Mouse (Mus musculus): ENCODE measurements around the gene Cfap74. TPM values are rescaled to one million over a fixed set of nuclear protein-coding genes. Genes with fewer than 3 reads are reported as not detected.
"Not testable (repeated sequence)": the region's sequence is repeated elsewhere in the genome, so short reads cannot be mapped to it uniquely, and the experiment has no call there.

The Cfap74 gene
- polyA plus RNA-seq, 1 experiment from 2014 or later = 1.8 TPM

GRCm38 (mm10) chr4:155471406-155471805 is 62.4 kb downstream of the Cfap74 start:
- WGBS = 86% methylated on average over 7 of the region's 7 CpGs
- no peak for ATAC-seq (ENCODE audit: borderline replicate concordance, extremely low read depth, low FRiP score, low TSS enrichment)
- H3K27ac ChIP-seq = no peak overlapping the region
- H3K4me1 ChIP-seq = peaks cover 8% of the 10 kb centered on the region; the same call in 1 of the 2 replicates
- no peak overlapping the region for H3K4me3 ChIP-seq
- no peaks in the 10 kb centered on the region for H3K9me3 ChIP-seq
- no peaks in the 10 kb centered on the region for H3K27me3 ChIP-seq
- no peak overlapping the region for H3K4me2 ChIP-seq
- no peaks in the 10 kb centered on the region for H3K36me3 ChIP-seq
- H3K9ac ChIP-seq = no peak overlapping the region

- Histone ChIP-seq H3K27me3 (no peaks in the 10 kb centered on the region), H3K9ac (no peak overlapping the region), H3K4me1 (peaks cover 8% of the 10 kb centered on the region; the same call in 1 of the 2 replicates), H3K4me3 (no peak overlapping the region), H3K27ac (no peak overlapping the region), H3K4me2 (no peak overlapping the region), H3K36me3 (no peaks in the 10 kb centered on the region), H3K9me3 (no peaks in the 10 kb centered on the region)
- ATAC-seq (ENCODE audit: borderline replicate concordance, extremely low read depth, low FRiP score, low TSS enrichment) = no peak
- WGBS = 64% methylated on average over 3 of the region's 3 CpGs
Observed at GRCm38 (mm10) chr4:155472716-155473290, 63.8 kb downstream of the Cfap74 start.

- H3K9ac ChIP-seq = no peak overlapping the region
- WGBS = 41% methylated on average over 5 of the region's 5 CpGs
- no peak overlapping the region for H3K27ac ChIP-seq
- H3K9me3 ChIP-seq = no peaks in the 10 kb centered on the region
- H3K36me3 ChIP-seq = no peaks in the 10 kb centered on the region
- no peak overlapping the region for H3K4me3 ChIP-seq
- H3K27me3 ChIP-seq = no peaks in the 10 kb centered on the region
- no peak for ATAC-seq (ENCODE audit: borderline replicate concordance, extremely low read depth, low FRiP score, low TSS enrichment)
- H3K4me2 ChIP-seq = no peak overlapping the region
- peaks cover 8% of the 10 kb centered on the region; the same call in 1 of the 2 replicates for H3K4me1 ChIP-seq
Observed at GRCm38 (mm10) chr4:155473319-155473718, 64.3 kb downstream of the Cfap74 start.

GRCm38 (mm10) chr4:155473796-155474195 is 64.8 kb downstream of the Cfap74 start:
- H3K27ac ChIP-seq; H3K36me3 ChIP-seq; H3K27me3 ChIP-seq; H3K4me1 ChIP-seq; H3K9me3 ChIP-seq; H3K9ac ChIP-seq; H3K4me2 ChIP-seq; ATAC-seq (ENCODE audit: borderline replicate concordance, extremely low read depth, low FRiP score, low TSS enrichment); H3K4me3 ChIP-seq: not testable (repeated sequence)
- WGBS = 66% methylated on average over 2 of the region's 2 CpGs

- Histone ChIP-seq H3K36me3 (no peaks in the 10 kb centered on the region), H3K4me2 (peak overlapping the region; percentile 57), H3K27ac (peak overlapping the region; percentile 53; the same call in 1 of the 2 replicates), H3K4me1 (peaks cover 9% of the 10 kb centered on the region), H3K9ac (no peak overlapping the region; the same call in 1 of the 2 replicates), H3K27me3 (no peaks in the 10 kb centered on the region), H3K4me3 (peak overlapping the region; percentile 30), H3K9me3 (no peaks in the 10 kb centered on the region)
- WGBS = 19% methylated on average over 28 of the region's 28 CpGs
- peak; percentile 70 for ATAC-seq (ENCODE audit: borderline replicate concordance, extremely low read depth, low FRiP score, low TSS enrichment)
Observed at GRCm38 (mm10) chr4:155481381-155482124, 72.6 kb downstream of the Cfap74 start.

GRCm38 (mm10) chr4:155482125-155482480 is 73.1 kb downstream of the Cfap74 start:
- 0 out of 2 replicates have a peak overlapping the region, but pooled peaks have one; percentile 30 for H3K4me3 ChIP-seq
- WGBS = 91% methylated on average over 6 of the region's 6 CpGs
- H3K4me1 ChIP-seq = peaks cover 13% of the 10 kb centered on the region
- H3K36me3 ChIP-seq = no peaks in the 10 kb centered on the region
- peak overlapping the region; percentile 53; the same call in 1 of the 2 replicates for H3K27ac ChIP-seq
- no peak overlapping the region for H3K9ac ChIP-seq
- H3K9me3 ChIP-seq = no peaks in the 10 kb centered on the region
- no peaks in the 10 kb centered on the region for H3K27me3 ChIP-seq
- no peak for ATAC-seq (ENCODE audit: borderline replicate concordance, extremely low read depth, low FRiP score, low TSS enrichment)
- H3K4me2 ChIP-seq = peak overlapping the region; percentile 57

GRCm38 (mm10) chr4:155482733-155483540 is 73.9 kb downstream of the Cfap74 start:
- 79% methylated on average over 8 of the region's 8 CpGs for WGBS

GRCm38 (mm10) chr4:155485521-155485920 is 76.5 kb downstream of the Cfap74 start:
- ATAC-seq (ENCODE audit: borderline replicate concordance, extremely low read depth, low FRiP score, low TSS enrichment) = no peak
- no peaks in the 10 kb centered on the region for H3K27me3 ChIP-seq
- no peaks in the 10 kb centered on the region for H3K9me3 ChIP-seq
- 63% methylated on average over 3 of the region's 3 CpGs for WGBS
- no peak overlapping the region for H3K4me2 ChIP-seq
- H3K4me3 ChIP-seq = no peak overlapping the region
- H3K9ac ChIP-seq = no peak overlapping the region
- no peaks in the 10 kb centered on the region for H3K36me3 ChIP-seq
- H3K27ac ChIP-seq = no peak overlapping the region
- H3K4me1 ChIP-seq = peaks cover 47% of the 10 kb centered on the region

More at GRCm38 (mm10) chr4:155482733-155483540, 73.9 kb downstream of the Cfap74 start:
- H3K9me3 ChIP-seq = no peaks in the 10 kb centered on the region
- no peak overlapping the region for H3K27ac ChIP-seq
- peaks cover 21% of the 10 kb centered on the region for H3K4me1 ChIP-seq
- H3K4me2 ChIP-seq = no peak overlapping the region
- no peak for ATAC-seq (ENCODE audit: borderline replicate concordance, extremely low read depth, low FRiP score, low TSS enrichment)
- no peak overlapping the region for H3K4me3 ChIP-seq
- H3K9ac ChIP-seq = no peak overlapping the region
- H3K36me3 ChIP-seq = no peaks in the 10 kb centered on the region
- no peaks in the 10 kb centered on the region for H3K27me3 ChIP-seq

- H3K27ac ChIP-seq = peak overlapping the region; percentile 96
- H3K36me3 ChIP-seq = no peaks in the 10 kb centered on the region
- H3K27me3 ChIP-seq = no peaks in the 10 kb centered on the region
- 19% methylated on average over 3 of the region's 3 CpGs for WGBS
- peak overlapping the region; percentile 34; the same call in 1 of the 2 replicates for H3K4me2 ChIP-seq
- no peak overlapping the region for H3K4me3 ChIP-seq
- no peaks in the 10 kb centered on the region for H3K9me3 ChIP-seq
- H3K9ac ChIP-seq = no peak overlapping the region
- H3K4me1 ChIP-seq = peaks cover 44% of the 10 kb centered on the region
- ATAC-seq (ENCODE audit: borderline replicate concordance, extremely low read depth, low FRiP score, low TSS enrichment) = no peak
Observed at GRCm38 (mm10) chr4:155487746-155488145, 78.8 kb downstream of the Cfap74 start.

GRCm38 (mm10) chr4:155488232-155489025 is 79.4 kb downstream of the Cfap74 start:
- Histone ChIP-seq H3K36me3 (no peaks in the 10 kb centered on the region), H3K4me2 (peak overlapping the region; percentile 34), H3K9ac (0 out of 2 replicates have a peak overlapping the region, but pooled peaks have one; percentile 3), H3K4me3 (no peak overlapping the region), H3K27me3 (no peaks in the 10 kb centered on the region), H3K27ac (peak overlapping the region; percentile 96), H3K4me1 (peaks cover 49% of the 10 kb centered on the region), H3K9me3 (no peaks in the 10 kb centered on the region)
- peak; percentile 89 for ATAC-seq (ENCODE audit: borderline replicate concordance, extremely low read depth, low FRiP score, low TSS enrichment)
- WGBS = 49% methylated on average over 8 of the region's 8 CpGs

All from lung, embryonic 15.5 days (tissue).